Mouse (Mus musculus): Measurements from ENCODE around the gene Pacs2.

Pacs2 gene

GRCm38 (mm10) chr12:113044916-113045677, 30.8 kb downstream of the Pacs2 start:
- DNase-seq: no peak

GRCm38 (mm10) chr12:113046861-113047260, 32.6 kb downstream of the Pacs2 start:
- no peak for DNase-seq

DNA sequence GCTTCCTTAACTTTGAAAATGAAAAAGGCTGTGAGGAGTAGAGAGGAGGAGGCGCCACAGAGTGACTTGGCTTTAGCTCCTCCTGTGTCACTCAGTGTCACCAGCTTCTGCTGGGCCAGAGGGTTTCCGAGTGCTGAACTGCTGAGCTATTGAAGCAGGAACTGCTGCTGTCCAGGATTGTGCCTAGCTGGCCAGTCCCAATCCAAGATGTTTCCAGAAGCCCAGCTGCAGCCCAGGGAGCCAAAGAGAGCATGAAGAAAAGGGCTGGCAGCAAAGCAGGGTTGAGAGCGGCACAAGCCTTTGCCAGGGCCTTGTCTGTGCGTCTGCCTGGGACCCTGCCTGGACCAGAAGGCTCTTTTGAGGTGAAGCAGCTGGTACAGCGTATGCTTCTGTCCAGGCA, 33.8 kb downstream of the Pacs2 start:
- no peak for DNase-seq

DNA sequence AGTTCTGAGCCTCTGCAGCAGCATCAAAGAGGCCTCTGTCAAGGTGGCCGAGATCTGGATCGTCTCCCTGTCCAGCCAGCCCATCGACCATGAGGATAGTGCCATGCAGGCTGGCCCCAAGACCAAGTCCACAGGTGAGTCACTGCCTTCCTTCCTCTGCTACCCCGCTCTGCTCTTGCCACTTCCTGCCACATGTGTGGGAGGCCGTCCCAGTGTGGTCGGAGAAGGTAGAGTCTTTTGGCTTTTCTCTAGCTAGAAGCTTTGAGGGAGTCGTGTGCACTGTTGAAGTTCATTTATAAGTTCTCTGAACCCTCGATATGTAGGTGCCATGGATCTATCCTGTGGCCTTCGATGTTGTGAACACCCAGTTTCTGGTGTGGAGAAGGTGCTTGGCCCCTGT, 35.5 kb downstream of the Pacs2 start:
- DNase-seq: no peak

- no peak for DNase-seq
These were observed 36.4 kb downstream of the Pacs2 start for GRCm38 (mm10) chr12:113050671-113051070.

GRCm38 (mm10) chr12:113051628-113052403, 37.5 kb downstream of the Pacs2 start:
- no peak for DNase-seq

DNA sequence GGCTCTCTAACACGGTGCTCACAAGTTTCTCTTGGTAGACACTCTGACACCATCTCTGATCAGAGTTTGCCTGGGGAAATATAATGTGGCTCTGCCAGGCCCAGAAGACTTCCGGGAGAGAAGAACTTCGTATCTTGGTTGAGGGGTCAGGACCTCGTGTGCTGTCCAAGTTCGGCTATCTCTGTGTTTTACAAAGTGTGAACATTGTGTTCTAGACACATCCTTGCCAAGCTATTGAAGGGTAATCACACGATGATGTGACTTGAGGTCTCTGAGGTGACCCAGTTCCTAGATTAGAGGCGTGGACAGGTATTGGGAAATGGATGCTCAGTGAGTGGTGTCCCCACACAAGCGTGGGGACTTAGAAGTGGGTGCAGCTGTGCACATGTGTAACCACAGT, 41.8 kb downstream of the Pacs2 start:
- no peak for DNase-seq

GRCm38 (mm10) chr12:113060178-113060577, 45.9 kb downstream of the Pacs2 start:
- DNase-seq: no peak

- no peak for DNase-seq
These were observed 47.3 kb downstream of the Pacs2 start for GRCm38 (mm10) chr12:113061606-113062005.

DNA sequence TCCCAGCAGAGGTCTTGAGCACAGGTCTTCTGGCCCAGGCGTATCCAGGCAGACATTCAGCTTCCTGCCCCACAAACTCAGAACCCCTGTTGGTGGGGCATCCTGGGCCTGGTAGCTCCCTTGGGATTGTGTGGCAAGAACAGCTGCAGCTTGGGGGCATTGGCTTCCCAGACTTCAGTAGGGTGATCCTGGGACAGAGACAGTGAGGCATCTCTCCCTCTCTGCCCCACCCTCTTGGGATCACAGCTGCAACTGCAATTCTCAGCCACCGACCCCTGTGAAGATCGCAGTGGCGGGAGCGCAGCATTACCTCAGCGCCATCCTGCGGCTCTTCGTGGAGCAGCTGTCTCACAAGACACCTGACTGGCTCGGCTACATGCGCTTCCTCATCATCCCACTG, 47.9 kb downstream of the Pacs2 start:
- no peak for DNase-seq

GRCm38 (mm10) chr12:113063700-113064099, 49.4 kb downstream of the Pacs2 start:
- DNase-seq: no peak

DNA sequence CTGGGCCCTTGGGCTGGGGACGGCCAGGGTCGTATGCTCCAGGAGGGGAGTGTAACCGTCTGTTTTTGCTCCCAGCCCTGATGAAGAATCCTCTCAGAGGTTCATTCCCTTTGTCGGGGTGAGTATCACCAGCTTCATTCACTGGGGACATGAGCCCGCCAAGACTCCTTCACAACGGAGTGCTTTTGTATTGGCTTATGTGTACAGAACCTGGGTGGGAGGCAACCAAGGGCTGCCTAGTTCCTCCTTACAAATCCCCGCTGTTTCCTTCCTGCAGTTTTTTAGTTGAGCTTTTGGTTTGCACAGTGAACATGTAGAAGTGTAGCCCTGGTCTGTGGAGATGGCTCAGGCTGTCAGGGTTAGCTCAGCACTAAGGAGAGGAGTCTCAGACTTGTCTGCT, 53.7 kb downstream of the Pacs2 start:
- no peak for DNase-seq

DNA sequence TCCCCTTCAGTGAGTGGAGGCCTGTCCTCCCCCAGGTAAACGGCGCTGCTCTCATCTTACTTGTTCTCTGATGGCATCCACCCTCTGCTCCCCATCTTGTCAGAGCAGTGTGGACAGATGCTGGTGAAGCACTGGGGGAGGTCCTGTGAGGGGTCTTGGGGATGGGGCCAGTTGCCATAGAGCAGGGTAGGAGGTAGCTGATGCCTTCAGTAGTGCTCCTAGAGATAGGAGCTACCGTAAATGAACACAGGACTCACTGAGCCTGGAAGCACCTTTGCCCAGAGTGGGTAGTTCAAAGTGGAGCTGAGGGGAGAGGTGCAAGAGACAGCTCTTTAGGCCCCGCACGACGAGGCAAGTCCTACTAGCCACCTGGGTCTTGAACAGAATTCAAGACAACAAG, 55.1 kb downstream of the Pacs2 start:
- no peak for DNase-seq

DNA sequence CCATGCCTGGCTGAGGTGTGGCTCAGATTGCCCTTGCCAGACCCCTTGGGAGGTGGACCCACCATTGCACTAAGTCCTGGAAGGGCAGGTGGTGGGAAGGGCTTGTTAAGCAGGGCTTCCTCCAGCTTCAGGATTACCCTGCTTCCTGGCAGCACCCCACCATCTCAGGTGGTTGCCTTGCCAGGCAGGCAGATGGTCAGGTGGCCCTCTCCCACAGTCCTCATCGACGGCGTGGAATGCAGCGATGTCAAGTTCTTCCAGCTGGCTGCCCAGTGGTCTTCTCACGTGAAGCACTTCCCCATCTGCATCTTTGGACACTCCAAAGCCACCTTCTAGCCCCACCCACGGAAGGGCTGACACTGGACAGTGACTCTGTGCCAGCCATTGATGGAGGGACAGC, 57.0 kb downstream of the Pacs2 start:
- no peak for DNase-seq

- no peak for DNase-seq
These were observed 57.5 kb downstream of the Pacs2 start for GRCm38 (mm10) chr12:113071827-113072226.

DNA sequence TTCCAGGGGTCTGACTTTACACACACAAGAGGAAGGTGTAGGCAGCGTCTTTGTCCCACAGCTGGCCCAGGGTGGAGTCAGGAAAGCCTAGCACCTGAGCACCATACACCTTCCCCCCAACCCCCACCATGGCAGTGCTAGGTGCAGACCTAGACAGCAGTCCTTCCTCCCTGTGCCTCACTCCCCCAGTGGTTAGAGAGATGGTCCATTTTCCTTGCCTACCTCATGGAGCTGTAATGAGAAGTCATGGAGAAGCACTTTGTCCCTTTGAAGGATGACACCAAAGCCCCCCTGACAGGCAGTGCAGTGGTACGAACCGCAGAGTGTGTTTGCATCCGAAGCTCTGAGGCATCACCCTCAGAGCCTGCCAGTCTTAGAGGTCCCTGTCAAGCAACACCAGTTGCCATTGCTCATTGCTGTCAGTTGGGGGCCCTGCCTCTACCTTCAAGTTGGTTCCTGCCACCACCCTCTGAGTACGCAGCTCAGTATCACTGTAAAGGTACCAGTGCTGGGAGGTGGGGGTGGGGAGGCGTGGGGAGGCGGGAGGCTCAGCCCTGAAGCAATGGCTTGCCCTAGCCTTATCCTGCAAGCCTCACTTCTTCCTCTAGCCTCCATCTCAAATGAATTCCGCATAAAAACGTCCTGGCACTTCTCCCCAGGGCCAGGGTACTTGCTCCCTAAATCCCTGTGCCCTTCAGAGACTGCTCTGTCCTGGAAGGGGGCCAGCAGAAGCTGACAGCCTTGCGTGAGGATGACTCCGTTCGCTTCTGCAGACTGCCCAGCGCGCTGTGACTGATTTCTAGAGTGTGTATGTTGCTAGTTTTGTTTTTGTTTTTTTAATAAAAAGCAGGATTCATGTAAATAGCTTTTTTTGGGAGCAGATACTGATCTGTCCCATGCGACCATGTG, 59.4 kb downstream of the Pacs2 start:
- peak; percentile 52 for DNase-seq

DNA sequence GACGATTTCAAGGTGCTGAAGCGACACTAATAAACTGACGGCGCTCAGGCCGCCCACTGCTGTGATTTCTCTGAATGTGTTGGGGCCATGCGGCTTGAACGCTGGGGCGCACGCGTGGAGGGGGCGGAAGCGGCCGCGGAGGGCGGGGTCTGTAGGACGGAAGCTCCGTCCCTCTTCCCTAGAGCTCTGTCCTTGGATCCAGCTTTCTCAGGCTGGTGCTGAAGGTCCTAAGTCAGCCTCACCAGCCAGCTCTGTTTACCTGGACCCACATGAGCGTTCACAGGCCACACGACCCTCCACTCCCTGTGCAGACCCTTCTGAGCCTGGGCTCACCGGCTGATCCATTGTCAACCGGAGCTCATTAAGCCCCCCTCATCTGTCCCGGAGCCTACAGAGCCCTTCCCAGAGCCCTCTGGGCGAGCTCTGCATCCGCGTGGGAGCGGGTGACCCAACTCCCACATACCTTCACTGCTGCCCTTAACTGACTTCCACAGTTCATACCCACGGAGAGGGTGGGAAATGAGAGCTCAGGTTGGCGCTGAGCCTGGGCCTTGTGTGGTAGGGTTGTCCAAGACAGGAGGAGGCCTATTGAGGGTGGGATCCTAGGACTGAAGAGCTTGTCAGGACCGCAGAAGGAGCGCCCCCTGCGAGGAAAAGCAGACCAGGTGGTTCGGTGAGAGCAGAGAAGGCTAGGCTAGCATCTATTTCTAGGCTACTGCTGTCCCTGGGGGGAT, 60.2 kb downstream of the Pacs2 start, which contains the start of gene Tex22:
Gene Tex22, plus strand, starts transcription at position 174 of the 734 bp plus-strand sequence.
- DNase-seq: peak; percentile 88

DNA sequence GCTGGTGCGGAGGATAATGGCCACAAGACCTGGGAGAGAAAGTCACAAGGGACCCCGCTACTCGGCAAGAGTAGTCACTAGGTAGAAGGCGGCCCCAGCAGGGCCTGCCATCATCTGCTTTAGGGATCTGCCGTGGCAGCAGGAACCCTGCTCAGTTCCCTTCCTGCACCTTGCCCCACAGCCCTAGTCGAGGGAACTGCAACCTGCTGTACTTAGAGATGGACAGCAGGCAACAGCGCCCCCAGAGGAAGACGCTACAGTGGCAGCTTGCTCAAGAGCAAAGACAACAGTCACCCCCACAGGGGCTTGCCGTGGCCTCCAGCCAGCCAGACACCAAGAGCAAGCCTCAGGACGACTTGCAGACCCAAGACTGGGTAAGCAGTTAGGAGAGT, 60.8 kb downstream of the Pacs2 start:
- DNase-seq: peak; percentile 86

- DNase-seq: no peak
These were observed 61.2 kb downstream of the Pacs2 start for GRCm38 (mm10) chr12:113075486-113075885.

- DNase-seq: no peak
These were observed 73.0 kb downstream of the Pacs2 start for GRCm38 (mm10) chr12:113087276-113087675.

- no peak for DNase-seq
These were observed 73.7 kb downstream of the Pacs2 start for GRCm38 (mm10) chr12:113088026-113088425.

DNA sequence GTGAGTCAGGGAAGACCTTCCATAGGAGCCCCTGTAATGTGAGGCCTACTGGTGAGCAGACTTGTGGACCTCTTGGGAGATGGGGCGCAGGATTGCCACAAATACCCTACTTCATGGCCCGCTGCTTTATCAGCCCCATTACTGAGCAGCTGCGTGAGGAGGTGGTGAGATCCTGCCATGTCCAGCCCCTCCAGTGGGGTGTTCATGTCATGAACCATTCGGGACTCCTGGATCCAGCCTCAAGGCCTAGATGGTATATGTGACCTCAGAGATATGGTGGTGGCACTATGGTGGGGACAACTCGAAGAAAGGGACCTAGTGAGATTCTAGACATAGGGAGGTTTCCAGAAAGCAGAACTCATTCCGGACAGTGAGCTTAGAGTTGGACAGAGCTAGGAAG, 74.8 kb downstream of the Pacs2 start:
- DNase-seq: no peak

GRCm38 (mm10) chr12:113090053-113090452, 75.7 kb downstream of the Pacs2 start:
- no peak for DNase-seq

Data from right cerebral cortex, postnatal 14 days (tissue).